ENCODE assay signal across 20 mouse cellular contexts in genomic region chr16:21361406-21361805, GRCm38 (mm10).
DNase-seq lines count a peak whose midpoint lies in the region; ATAC-seq and TF ChIP-seq lines count a peak whose summit lies in the region.
"Had no signal": no experiment of that assay in that cellular context is flagged by ENCODE, and none has a peak within 500 bp of the region (broad histone marks: within the 10 kb centered on the region; RNA-seq: fewer than 3 reads in every experiment).

No protein-coding gene starts in this region.

- intact Hi-C loops in gastrocnemius, postnatal 36 days (cut with DNase I), result loop anchor here (10.0 kb wide), 1 partner anchor 577 kb away; no protein-coding TSS in a partner anchor

- H3K9me3 ChIP-seq in heart, postnatal 0 days (replicated peaks; ENCODE audit: control insufficient read depth, low read length), result no peaks in the 10 kb centered on the region
- no peaks in the 10 kb centered on the region for H3K9me3 ChIP-seq in megakaryocyte, embryonic 14.5 days
- H3K9me3 ChIP-seq: embryonic facial prominence, embryonic 13.5 days; intestine, embryonic 15.5 days; midbrain, embryonic 15.5 days had no signal

- WGBS in heart, postnatal 0 days, result 18% methylated on average over 2 of the region's 2 CpGs

- H3K36me3 ChIP-seq in heart, postnatal 0 days (replicated peaks; ENCODE audit: control insufficient read depth, insufficient read depth, low read length), result no peaks in the 10 kb centered on the region
- H3K36me3 ChIP-seq in megakaryocyte, embryonic 14.5 days (replicated peaks; ENCODE audit: low read length), result peaks cover 54% of the 10 kb centered on the region
- H3K36me3 ChIP-seq: embryonic facial prominence, embryonic 13.5 days; intestine, embryonic 15.5 days; midbrain, embryonic 15.5 days had no signal

- ATAC-seq in heart, postnatal 0 days (ENCODE audit: insufficient read depth, low read depth), result peak; percentile 25; the same call in 1 of the 2 replicates
- no peak for ATAC-seq in megakaryocyte, adult 5-6 weeks (ENCODE audit: poor library complexity, severe bottlenecking)
- ATAC-seq: activated CD4-positive, CD25-positive, alpha-beta regulatory T cell, adult 4 months; forebrain, embryonic 16.5 days; intestine, embryonic 15.5 days; midbrain, embryonic 15.5 days had no signal

- H3K4me1 ChIP-seq in heart, postnatal 0 days (ENCODE audit: control insufficient read depth, insufficient read depth), result peaks cover 27% of the 10 kb centered on the region
- H3K4me1 ChIP-seq in megakaryocyte, embryonic 14.5 days, result peaks cover 99% of the 10 kb centered on the region

- TF ChIP-seq CTCF in heart, postnatal 0 days (IDR thresholded peaks at IDR 0.05; ENCODE audit: low read depth), result peak; percentile 22

- no peaks in the 10 kb centered on the region for H3K27me3 ChIP-seq in heart, postnatal 0 days (ENCODE audit: control insufficient read depth, insufficient read depth, low read length)
- H3K27me3 ChIP-seq in megakaryocyte, embryonic 14.5 days (replicated peaks), result no peaks in the 10 kb centered on the region
- H3K27me3 ChIP-seq: CH12.LX; embryonic facial prominence, embryonic 13.5 days; intestine, embryonic 15.5 days; midbrain, embryonic 15.5 days had no signal

- TF ChIP-seq EP300 in heart, postnatal 0 days (IDR thresholded peaks at IDR 0.05; ENCODE audit: low read depth), result no peak

- H3K9ac ChIP-seq in heart, postnatal 0 days (replicated peaks; ENCODE audit: low read depth, low read length), result no peak overlapping the region
- H3K9ac ChIP-seq: embryonic facial prominence, embryonic 13.5 days; hindbrain, embryonic 14.5 days; intestine, embryonic 15.5 days; midbrain, embryonic 15.5 days had no signal

- DNase-seq in heart, postnatal 0 days (ENCODE audit: low spot score), result no peak
- DNase-seq in heart, postnatal 4 days, result no peak
- peak; percentile 47 for DNase-seq in NIH3T3 (ENCODE audit: low read depth)
- no peak for DNase-seq in gastrocnemius, postnatal 36 days
- no peak for DNase-seq in kidney, postnatal 14 days
- DNase-seq: cerebellum, adult 18-20 months; heart, postnatal 14 days; kidney, postnatal 25 days; layer of hippocampus, adult 9-11 months; lung, adult 2 months; thymus, postnatal 36 days had no signal

- no peak overlapping the region for H3K4me3 ChIP-seq in heart, postnatal 0 days (ENCODE audit: low read depth, low read length)
- H3K4me3 ChIP-seq in megakaryocyte, embryonic 14.5 days (replicated peaks), result peak overlapping the region; percentile 24
- H3K4me3 ChIP-seq: embryonic facial prominence, embryonic 13.5 days; intestine, embryonic 15.5 days; midbrain, embryonic 15.5 days had no signal

- no peak overlapping the region for H3K27ac ChIP-seq in heart, postnatal 0 days (ENCODE audit: low read depth)
- H3K27ac ChIP-seq: embryonic facial prominence, embryonic 13.5 days; hindbrain, embryonic 14.5 days; intestine, embryonic 15.5 days; midbrain, embryonic 15.5 days had no signal

- no peak overlapping the region for H3K4me2 ChIP-seq in heart, postnatal 0 days (ENCODE audit: low read depth, low read length)
- H3K4me2 ChIP-seq: embryonic facial prominence, embryonic 13.5 days; hindbrain, embryonic 14.5 days; intestine, embryonic 15.5 days; midbrain, embryonic 15.5 days had no signal
